Comparison of ENCODE assay signal across 16 mouse cellular contexts in the genomic region with DNA sequence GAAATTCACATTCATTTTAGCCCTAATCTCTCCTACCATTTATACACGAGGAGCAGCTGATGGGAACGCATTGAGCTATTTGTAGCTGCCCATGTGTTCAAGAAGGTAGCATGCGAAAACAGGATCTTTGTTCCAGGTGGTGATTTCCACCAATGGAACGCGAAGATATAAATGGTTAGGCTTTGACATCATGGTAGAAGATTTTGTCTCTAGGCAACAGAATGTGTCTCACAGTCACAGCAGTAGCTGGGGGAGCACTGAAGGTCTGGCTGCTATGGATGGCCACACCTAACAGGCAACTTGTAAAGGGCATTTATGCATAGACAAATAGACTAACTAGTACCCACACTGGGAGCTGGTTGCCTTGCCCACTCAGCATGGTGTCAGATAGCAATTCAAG.
DNase-seq lines count a peak whose midpoint lies in the region; ATAC-seq and TF ChIP-seq lines count a peak whose summit lies in the region.
"Had no signal": no experiment of that assay in that cellular context is flagged by ENCODE, and none has a peak within 500 bp of the region (broad histone marks: within the 10 kb centered on the region; RNA-seq: fewer than 3 reads in every experiment).

No protein-coding gene starts in this region.

- no peaks in the 10 kb centered on the region for H3K9me3 ChIP-seq in midbrain, embryonic 15.5 days
- no peaks in the 10 kb centered on the region for H3K9me3 ChIP-seq in midbrain, postnatal 0 days (ENCODE audit: low read length)
- H3K9me3 ChIP-seq in intestine, embryonic 15.5 days = no peaks in the 10 kb centered on the region
- H3K9me3 ChIP-seq: embryonic facial prominence, embryonic 15.5 days; megakaryocyte, embryonic 14.5 days had no signal

- intact Hi-C loops in left cerebral cortex, postnatal 36 days (cut with DNase I) = loop anchor here (10.0 kb wide), 1 partner anchor 183 kb away; no protein-coding TSS in a partner anchor

- no peak overlapping the region for H3K9ac ChIP-seq in midbrain, embryonic 15.5 days
- H3K9ac ChIP-seq in midbrain, postnatal 0 days (replicated peaks; ENCODE audit: low read length, poor library complexity, severe bottlenecking) = no peak overlapping the region
- H3K9ac ChIP-seq in intestine, embryonic 15.5 days = no peak overlapping the region
- H3K9ac ChIP-seq: embryonic facial prominence, embryonic 15.5 days; lung, embryonic 14.5 days had no signal

- no peaks in the 10 kb centered on the region for H3K36me3 ChIP-seq in midbrain, embryonic 15.5 days (replicated peaks)
- H3K36me3 ChIP-seq in midbrain, postnatal 0 days (ENCODE audit: insufficient read depth, low read length) = no peaks in the 10 kb centered on the region
- H3K36me3 ChIP-seq in intestine, embryonic 15.5 days = no peaks in the 10 kb centered on the region
- H3K36me3 ChIP-seq: embryonic facial prominence, embryonic 15.5 days had no signal

- H3K4me1 ChIP-seq in midbrain, embryonic 15.5 days = no peaks in the 10 kb centered on the region
- no peaks in the 10 kb centered on the region for H3K4me1 ChIP-seq in midbrain, postnatal 0 days (ENCODE audit: insufficient read depth, low read length)
- no peaks in the 10 kb centered on the region for H3K4me1 ChIP-seq in intestine, embryonic 15.5 days (replicated peaks)
- H3K4me1 ChIP-seq: embryonic facial prominence, embryonic 15.5 days; megakaryocyte, embryonic 14.5 days had no signal

- no peak overlapping the region for H3K4me3 ChIP-seq in midbrain, embryonic 15.5 days
- H3K4me3 ChIP-seq in midbrain, postnatal 0 days (ENCODE audit: low read depth, low read length) = no peak overlapping the region
- H3K4me3 ChIP-seq in intestine, embryonic 15.5 days (replicated peaks) = no peak overlapping the region
- H3K4me3 ChIP-seq: embryonic facial prominence, embryonic 15.5 days; megakaryocyte, embryonic 14.5 days; myocyte had no signal

- TF ChIP-seq CTCF in midbrain, postnatal 0 days (IDR thresholded peaks at IDR 0.05) = no peak

- DNase-seq in midbrain, postnatal 0 days (ENCODE audit: low spot score) = no peak
- peak; percentile 62 to 76 for DNase-seq in layer of hippocampus, adult 8-10 months (ENCODE audit: low spot score in 2 of 2)
- peak; percentile 37 to 40 for DNase-seq in left cerebral cortex, postnatal 36 days (ENCODE audit: low spot score in 2 of 2)
- no peak for DNase-seq in adrenal gland, postnatal 14 days
- no peak for DNase-seq in cerebellum, postnatal 36 days
- DNase-seq in kidney, adult 18-20 months = no peak
- DNase-seq: cerebellum, postnatal 10 days; heart, postnatal 14 days; kidney, postnatal 25 days; lung, embryonic 14.5 days had no signal

- no peak overlapping the region for H3K4me2 ChIP-seq in midbrain, embryonic 15.5 days
- H3K4me2 ChIP-seq in midbrain, postnatal 0 days (ENCODE audit: low read depth, low read length, poor library complexity, severe bottlenecking) = no peak overlapping the region
- no peak overlapping the region for H3K4me2 ChIP-seq in intestine, embryonic 15.5 days (replicated peaks)
- H3K4me2 ChIP-seq: embryonic facial prominence, embryonic 15.5 days; lung, embryonic 14.5 days had no signal

- WGBS in midbrain, embryonic 15.5 days = 83% methylated on average over 5 of the region's 5 CpGs
- WGBS in midbrain, postnatal 0 days = 88% methylated on average over 5 of the region's 5 CpGs
- WGBS in intestine, embryonic 15.5 days = 83% methylated on average over 5 of the region's 5 CpGs

- no peak overlapping the region for H3K27ac ChIP-seq in midbrain, embryonic 15.5 days
- H3K27ac ChIP-seq in midbrain, postnatal 0 days (ENCODE audit: low read depth, low read length) = no peak overlapping the region
- no peak overlapping the region for H3K27ac ChIP-seq in intestine, embryonic 15.5 days
- H3K27ac ChIP-seq: embryonic facial prominence, embryonic 15.5 days had no signal

- no peaks in the 10 kb centered on the region for H3K27me3 ChIP-seq in midbrain, embryonic 15.5 days (replicated peaks)
- H3K27me3 ChIP-seq in midbrain, postnatal 0 days (ENCODE audit: insufficient read depth, low read length) = no peaks in the 10 kb centered on the region
- H3K27me3 ChIP-seq in intestine, embryonic 15.5 days (replicated peaks) = no peaks in the 10 kb centered on the region
- H3K27me3 ChIP-seq: embryonic facial prominence, embryonic 15.5 days; megakaryocyte, embryonic 14.5 days had no signal

- ATAC-seq in midbrain, embryonic 15.5 days (replicated peaks) = 0 out of 2 replicates have a peak, but pooled peaks have one; percentile 11
- no peak for ATAC-seq in midbrain, postnatal 0 days (ENCODE audit: low FRiP score)
- ATAC-seq in intestine, embryonic 15.5 days = no peak
- ATAC-seq: forebrain, embryonic 14.5 days had no signal

Comparison
In these comparisons a context has a peak if more than half of its experiments do, and no peak if none do; other contexts are left out.
1. DNase-seq: peak in layer of hippocampus, adult 8-10 months (2 of 2) and left cerebral cortex, postnatal 36 days (2 of 2); none in midbrain, postnatal 0 days (single experiment), adrenal gland, postnatal 14 days (single experiment), cerebellum, postnatal 36 days (0 of 2) and kidney, adult 18-20 months (single experiment).